Comparison of ENCODE assay signal across 8 mouse cellular contexts in genomic region chr2:73566989-73567605, GRCm38 (mm10). TPM values are rescaled to one million over a fixed set of nuclear protein-coding genes. Genes with fewer than 3 reads are reported as not detected.
DNase-seq lines count a peak whose midpoint lies in the region; ATAC-seq and TF ChIP-seq lines count a peak whose summit lies in the region.

No protein-coding gene starts in this region.

- H3K4me1 ChIP-seq in spleen, adult 2 months (ENCODE audit: control insufficient read depth, insufficient read depth, insufficient read length): no peaks in the 10 kb centered on the region
- H3K4me1 ChIP-seq in brown adipose tissue, adult 24 weeks (ENCODE audit: control insufficient read depth, insufficient read depth, insufficient read length, low read length): no peaks in the 10 kb centered on the region
- H3K4me1 ChIP-seq in forebrain, embryonic 15.5 days: peaks cover 5% of the 10 kb centered on the region
- peaks cover 3% of the 10 kb centered on the region; the same call in 1 of the 2 replicates for H3K4me1 ChIP-seq in limb, embryonic 15.5 days
- peaks cover 7% of the 10 kb centered on the region for H3K4me1 ChIP-seq in midbrain, embryonic 16.5 days (ENCODE audit: control insufficient read depth, insufficient read depth, low read length)

- WGBS in spleen, adult 2 months: 16% methylated on average over 8 of the region's 8 CpGs
- WGBS in forebrain, embryonic 15.5 days: 26% methylated on average over 8 of the region's 8 CpGs
- WGBS in limb, embryonic 15.5 days: 14% methylated on average over 8 of the region's 8 CpGs
- WGBS in midbrain, embryonic 16.5 days: 18% methylated on average over 8 of the region's 8 CpGs

- H3K9ac ChIP-seq in forebrain, embryonic 15.5 days (replicated peaks): no peak overlapping the region
- H3K9ac ChIP-seq in limb, embryonic 15.5 days: no peak overlapping the region
- H3K9ac ChIP-seq in midbrain, embryonic 16.5 days (ENCODE audit: low read depth, low read length): no peak overlapping the region

- no peak overlapping the region for H3K27ac ChIP-seq in spleen, adult 2 months (ENCODE audit: insufficient read depth, low read length)
- no peak overlapping the region for H3K27ac ChIP-seq in brown adipose tissue, adult 24 weeks (replicated peaks; ENCODE audit: low read depth, low read length)
- H3K27ac ChIP-seq in forebrain, embryonic 15.5 days (replicated peaks): no peak overlapping the region
- no peak overlapping the region for H3K27ac ChIP-seq in limb, embryonic 15.5 days
- H3K27ac ChIP-seq in midbrain, embryonic 16.5 days (ENCODE audit: low read length): no peak overlapping the region

- ATAC-seq in forebrain, embryonic 15.5 days (replicated peaks): peak; percentile 66
- ATAC-seq in limb, embryonic 15.5 days (ENCODE audit: insufficient number of reproducible peaks, low FRiP score, low TSS enrichment, low read depth): no peak
- ATAC-seq in midbrain, embryonic 16.5 days: peak; percentile 63

- no peaks in the 10 kb centered on the region for H3K36me3 ChIP-seq in spleen, adult 2 months (ENCODE audit: control insufficient read depth, insufficient read depth, low read length)
- H3K36me3 ChIP-seq in forebrain, embryonic 15.5 days: no peaks in the 10 kb centered on the region
- no peaks in the 10 kb centered on the region for H3K36me3 ChIP-seq in limb, embryonic 15.5 days
- H3K36me3 ChIP-seq in midbrain, embryonic 16.5 days (ENCODE audit: control insufficient read depth, insufficient read depth, low read length): no peaks in the 10 kb centered on the region

- H3K4me3 ChIP-seq in spleen, adult 2 months (ENCODE audit: extremely low read depth, insufficient read depth, insufficient read length): peak overlapping the region; percentile 21; the same call in 1 of the 2 replicates
- peak overlapping the region; percentile 37; the same call in 1 of the 2 replicates for H3K4me3 ChIP-seq in brown adipose tissue, adult 24 weeks (ENCODE audit: insufficient read depth, low read depth, low read length)
- H3K4me3 ChIP-seq in forebrain, embryonic 15.5 days: no peak overlapping the region
- peak overlapping the region; percentile 24 for H3K4me3 ChIP-seq in limb, embryonic 15.5 days
- no peak overlapping the region for H3K4me3 ChIP-seq in midbrain, embryonic 16.5 days (ENCODE audit: low read depth, low read length)

- peak; percentile 28 to 62 for DNase-seq in spleen, adult 2 months (ENCODE audit: low read depth in 1 of 2, low spot score in 2 of 2)
- DNase-seq in spleen, adult 12 weeks (ENCODE audit: low spot score): no peak
- DNase-seq in induced T-regulatory cell, adult 2 months (ENCODE audit: low read depth): peak; percentile 80
- DNase-seq in thymus, postnatal 14 days: peak; percentile 70

- no peaks in the 10 kb centered on the region for H3K9me3 ChIP-seq in forebrain, embryonic 15.5 days
- H3K9me3 ChIP-seq in limb, embryonic 15.5 days: no peaks in the 10 kb centered on the region
- no peaks in the 10 kb centered on the region for H3K9me3 ChIP-seq in midbrain, embryonic 16.5 days (replicated peaks; ENCODE audit: control insufficient read depth, low read length, poor library complexity, severe bottlenecking)

- H3K4me2 ChIP-seq in forebrain, embryonic 15.5 days (replicated peaks): no peak overlapping the region
- peak overlapping the region; percentile 36; the same call in 1 of the 2 replicates for H3K4me2 ChIP-seq in limb, embryonic 15.5 days
- peak overlapping the region; percentile 12; the same call in 1 of the 2 replicates for H3K4me2 ChIP-seq in midbrain, embryonic 16.5 days (ENCODE audit: low read length)

- no peak for TF ChIP-seq POLR2A in spleen, adult 2 months (IDR thresholded peaks at IDR 0.05; ENCODE audit: low read depth, low read length)

- no peaks in the 10 kb centered on the region for H3K27me3 ChIP-seq in spleen, adult 2 months (ENCODE audit: control insufficient read depth, insufficient read depth, low read length)
- H3K27me3 ChIP-seq in forebrain, embryonic 15.5 days: 0 out of 2 replicates have a peak, but pooled peaks cover 3% of the 10 kb centered on the region
- no peaks in the 10 kb centered on the region for H3K27me3 ChIP-seq in limb, embryonic 15.5 days
- no peaks in the 10 kb centered on the region for H3K27me3 ChIP-seq in midbrain, embryonic 16.5 days (ENCODE audit: control insufficient read depth, insufficient read depth, low read depth, low read length)

- TF ChIP-seq CTCF in spleen, adult 2 months (IDR thresholded peaks at IDR 0.05; ENCODE audit: extremely low read depth, insufficient read depth, insufficient read length, insufficient replicate concordance): peak; percentile 66; the same call in 1 of the 2 replicates

RNA-seq across cellular contexts. Expression of gene Chrna1, which starts 13.0 kb away (rescaled TPM):
- not detected in 2 replicates for polyA plus RNA-seq in spleen, adult 2 months (2012; rRNA removed)
- not detected in 2 replicates for polyA plus RNA-seq in brown adipose tissue, adult 24 weeks (2012; ENCODE audit: insufficient read depth, insufficient read length, missing spikeins)
- 0.11 TPM in 2 replicates for polyA plus RNA-seq in forebrain, embryonic 15.5 days (2015; fragmentation: Nextera tagmentation; extraction: Ambion mirVana)
- polyA plus RNA-seq in limb, embryonic 15.5 days (2015; fragmentation: Nextera tagmentation; extraction: Ambion mirVana): 10.8 and 24.1 TPM in 2 replicates
- 0.15 and 0.24 TPM in 2 replicates for polyA plus RNA-seq in midbrain, embryonic 16.5 days (2015; fragmentation: Nextera tagmentation; extraction: Ambion mirVana)

RNA-seq across cellular contexts. Expression of gene Wipf1, which starts 37.6 kb away (rescaled TPM):
- polyA plus RNA-seq in spleen, adult 2 months (2012; rRNA removed): 58.7 and 72.8 TPM in 2 replicates
- polyA plus RNA-seq in brown adipose tissue, adult 24 weeks (2012; ENCODE audit: insufficient read depth, insufficient read length, missing spikeins): 7.1 and 8.0 TPM in 2 replicates
- polyA plus RNA-seq in forebrain, embryonic 15.5 days (2015; fragmentation: Nextera tagmentation; extraction: Ambion mirVana): 1.9 and 2.1 TPM in 2 replicates
- polyA plus RNA-seq in limb, embryonic 15.5 days (2015; fragmentation: Nextera tagmentation; extraction: Ambion mirVana): 15.1 TPM in 2 replicates
- polyA plus RNA-seq in midbrain, embryonic 16.5 days (2015; fragmentation: Nextera tagmentation; extraction: Ambion mirVana): 2.1 and 2.6 TPM in 2 replicates

Comparison
In these comparisons a context has a peak if more than half of its experiments do, and no peak if none do; other contexts are left out.
1. H3K4me3 ChIP-seq: peak in spleen, adult 2 months (single experiment), brown adipose tissue, adult 24 weeks (single experiment) and limb, embryonic 15.5 days (single experiment); none in forebrain, embryonic 15.5 days (single experiment) and midbrain, embryonic 16.5 days (single experiment).